Comparison of ENCODE assay signal across 8 mouse cellular contexts in the genomic region with DNA sequence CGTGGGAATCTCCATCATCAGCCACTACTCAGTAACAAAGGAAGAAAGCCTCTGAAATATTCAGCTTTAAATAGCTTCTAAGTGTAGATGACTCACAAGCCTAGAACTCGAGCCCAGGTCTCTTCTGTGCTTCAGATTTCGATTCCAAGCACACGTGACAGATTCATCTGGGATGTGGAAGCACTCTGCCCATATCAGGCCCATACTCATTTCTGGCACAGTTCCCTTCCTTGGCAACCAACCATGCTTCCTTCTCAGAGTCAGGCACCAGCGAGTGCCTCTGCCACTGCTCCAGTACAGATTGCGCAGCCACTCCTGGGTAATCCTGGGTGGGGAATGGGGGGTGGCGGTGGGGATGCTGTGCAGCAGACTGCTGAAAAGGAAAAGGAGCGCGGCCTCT. TPM values are rescaled to one million over a fixed set of nuclear protein-coding genes. Genes with fewer than 3 reads are reported as not detected.
DNase-seq lines count a peak whose midpoint lies in the region; ATAC-seq and TF ChIP-seq lines count a peak whose summit lies in the region.

No protein-coding gene starts in this region.

- no peak for TF ChIP-seq POLR2A in bone marrow macrophage, adult 2 months (IDR thresholded peaks at IDR 0.05; ENCODE audit: borderline replicate concordance, low read depth, low read length)

- no peak for TF ChIP-seq CTCF in bone marrow macrophage, adult 2 months (IDR thresholded peaks at IDR 0.05; ENCODE audit: low read depth, low read length)

- intact Hi-C loops in left cerebral cortex, postnatal 14 days (cut with DNase I) = no loop called here

- peaks cover 34% of the 10 kb centered on the region for H3K4me1 ChIP-seq in bone marrow macrophage, adult 2 months (ENCODE audit: control insufficient read depth, insufficient read depth, low read length)

- DNase-seq in cerebellum, adult 11 months = no peak
- DNase-seq in frontal cortex, postnatal 14 days (ENCODE audit: low spot score in 2 of 2) = peak; percentile 61 to 64
- DNase-seq in heart, postnatal 4 days = peak; percentile 92
- DNase-seq in left cerebral cortex, postnatal 14 days (ENCODE audit: low spot score in 2 of 2) = peak; percentile 77 to 91
- DNase-seq in retina, postnatal 7 days (ENCODE audit: low read depth, low spot score) = peak; percentile 5
- DNase-seq in T-cell, adult 2 months (ENCODE audit: low spot score) = no peak

- peak; percentile 40; the same call in 1 of the 2 replicates for ATAC-seq in cerebellum, adult (ENCODE audit: insufficient number of reproducible peaks, low FRiP score, low TSS enrichment)

- H3K27ac ChIP-seq in bone marrow macrophage, adult 2 months (ENCODE audit: insufficient read depth, low read depth, low read length) = peak overlapping the region; percentile 44; the same call in 1 of the 2 replicates

- no peak overlapping the region for H3K4me3 ChIP-seq in bone marrow macrophage, adult 2 months (ENCODE audit: insufficient read depth, low read length)

RNA-seq across cellular contexts. Expression of gene Gsap, which starts 46.5 kb away (rescaled TPM):
- polyA plus RNA-seq in bone marrow macrophage, adult 2 months (2012; ENCODE audit: insufficient read depth, insufficient read length, missing spikeins) = 34.2 and 35.0 TPM in 2 replicates
- 1 to 10 TPM; 4.1 to 5.7 TPM for total RNA-seq in heart, postnatal 4 days (2021)
- 1 to 10 TPM; 3.5 to 4.7 TPM for total RNA-seq in left cerebral cortex, postnatal 14 days (2021)

Comparison
In these comparisons a context has a peak if more than half of its experiments do, and no peak if none do; other contexts are left out.
1. DNase-seq: peak in frontal cortex, postnatal 14 days (2 of 2), heart, postnatal 4 days (single experiment), left cerebral cortex, postnatal 14 days (2 of 2) and retina, postnatal 7 days (single experiment); none in cerebellum, adult 11 months (single experiment) and T-cell, adult 2 months (single experiment).